Mouse (Mus musculus): Measurements from ENCODE around the gene Ccdc83.

DNA sequence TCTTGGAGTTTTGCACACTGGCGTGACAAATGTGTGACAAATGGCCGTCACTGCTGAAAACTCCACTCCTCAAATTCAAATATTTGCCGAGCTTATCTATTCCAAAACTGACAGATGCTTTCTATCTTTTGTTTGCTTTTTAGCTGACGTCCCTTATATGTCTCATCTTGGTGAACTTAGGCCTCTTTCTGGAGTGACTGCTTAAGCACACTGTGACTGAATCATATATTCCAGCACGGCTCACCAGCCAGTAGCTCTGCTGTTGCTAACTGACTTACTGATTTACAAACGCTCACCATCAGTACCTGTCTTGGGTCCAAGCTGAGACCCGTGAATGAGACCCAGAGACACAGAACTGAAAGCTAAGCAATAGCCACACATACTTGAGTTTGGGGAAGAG lies 19.2 kb upstream of the Ccdc83 start:
- TF ChIP-seq CTCF (IDR thresholded peaks at IDR 0.05; ENCODE audit: low read depth, low read length) = no peak
- TF ChIP-seq POLR2A (IDR thresholded peaks at IDR 0.05; ENCODE audit: borderline replicate concordance, low read depth, low read length) = no peak
